Mouse (Mus musculus): ENCODE data around the gene Gbe1.

The Gbe1 gene

DNA sequence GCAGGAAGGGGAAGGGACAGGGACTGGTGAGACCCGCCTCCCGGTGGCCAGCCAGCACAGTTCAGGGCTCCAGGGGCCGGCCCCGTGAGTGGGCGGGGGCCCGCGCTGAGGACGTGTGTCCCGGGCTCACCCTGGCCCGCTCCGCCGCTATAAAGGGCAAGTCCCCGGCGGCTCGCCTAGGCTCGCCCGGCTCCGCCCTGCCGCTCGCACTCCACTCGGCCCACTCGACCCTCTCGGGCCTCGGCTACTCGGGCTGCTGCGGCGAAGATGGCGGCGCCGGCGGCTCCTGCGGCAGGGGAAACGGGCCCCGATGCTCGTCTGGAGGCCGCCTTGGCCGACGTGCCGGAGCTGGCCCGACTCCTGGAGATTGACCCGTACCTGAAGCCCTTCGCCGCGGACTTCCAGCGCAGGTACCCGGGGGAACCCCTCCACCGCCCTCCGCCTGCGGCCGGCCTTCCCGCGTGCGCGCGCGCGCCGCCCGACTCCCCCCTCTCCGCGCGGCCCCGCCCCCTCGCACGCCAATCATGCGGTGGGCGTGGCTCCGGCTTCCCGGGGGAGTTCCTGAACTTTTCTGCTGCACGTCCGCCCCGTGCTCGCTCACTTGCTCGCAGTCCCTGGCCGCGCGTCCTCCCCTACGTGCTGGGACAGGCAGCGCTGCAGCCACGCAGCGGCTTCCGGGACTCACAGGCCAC is at the start of gene Gbe1:
Gbe1 (plus strand) TSS at position 64 of the 692 bp plus-strand sequence.
- DNase-seq: peak; percentile 95 to 97

DNA sequence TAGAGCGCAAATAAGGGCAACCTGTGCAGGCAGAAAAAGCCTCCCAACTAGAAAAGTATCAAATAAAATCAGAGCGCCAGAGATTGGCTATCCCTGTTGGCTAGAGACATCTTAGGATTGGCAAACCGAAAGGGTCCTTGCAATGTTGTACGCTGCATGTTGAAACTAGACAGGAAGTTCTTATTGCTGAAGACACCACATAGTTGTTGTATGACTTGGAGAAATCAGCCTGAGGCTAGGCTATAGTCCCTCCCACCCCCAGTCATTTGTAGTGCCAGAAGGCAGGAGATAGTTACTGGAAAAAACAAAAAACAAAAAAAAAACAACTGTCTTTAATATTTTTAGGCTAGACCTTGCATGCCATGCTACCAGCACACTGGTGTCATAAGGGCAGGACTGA is 3.1 kb upstream of the Gbe1 start:
- no peak for DNase-seq

DNA sequence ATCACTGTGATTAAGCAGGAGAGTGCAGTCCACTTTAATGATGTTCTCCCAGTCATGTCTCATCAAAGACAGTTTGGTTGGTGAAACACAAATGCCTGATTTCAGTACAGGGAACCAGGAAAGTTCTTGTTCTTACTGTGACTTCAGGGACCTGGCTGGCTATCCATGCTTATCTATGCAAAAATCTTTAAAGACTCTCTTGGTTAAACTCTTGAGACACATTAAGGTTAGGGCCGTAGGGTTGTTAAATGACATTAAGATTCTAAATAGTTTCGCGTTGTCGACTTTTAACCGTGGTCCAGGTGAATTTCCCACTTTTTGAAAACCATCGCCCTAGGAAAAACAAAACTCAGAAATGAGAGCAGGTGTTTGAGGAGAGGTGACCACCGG is 258 bp upstream of the Gbe1 start:
- DNase-seq: no peak

DNA sequence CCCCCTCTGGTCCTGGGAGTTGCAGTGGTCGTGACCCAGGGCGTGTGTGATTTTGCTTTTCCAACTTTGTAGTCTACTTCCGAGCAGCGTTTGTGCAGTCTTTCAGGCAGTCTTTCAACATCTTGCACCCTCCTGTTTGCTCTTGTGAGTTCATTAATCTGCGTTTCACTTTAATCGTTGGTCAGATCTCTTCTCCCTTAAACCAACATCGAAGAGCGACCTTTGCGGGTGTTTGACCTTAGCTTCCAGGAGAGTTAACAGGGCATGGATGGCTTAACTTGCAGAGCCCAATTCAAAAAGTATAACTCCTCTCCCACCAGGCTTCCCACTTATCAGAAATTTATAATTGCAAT is 805 bp downstream of the Gbe1 start:
- no peak for DNase-seq

DNA sequence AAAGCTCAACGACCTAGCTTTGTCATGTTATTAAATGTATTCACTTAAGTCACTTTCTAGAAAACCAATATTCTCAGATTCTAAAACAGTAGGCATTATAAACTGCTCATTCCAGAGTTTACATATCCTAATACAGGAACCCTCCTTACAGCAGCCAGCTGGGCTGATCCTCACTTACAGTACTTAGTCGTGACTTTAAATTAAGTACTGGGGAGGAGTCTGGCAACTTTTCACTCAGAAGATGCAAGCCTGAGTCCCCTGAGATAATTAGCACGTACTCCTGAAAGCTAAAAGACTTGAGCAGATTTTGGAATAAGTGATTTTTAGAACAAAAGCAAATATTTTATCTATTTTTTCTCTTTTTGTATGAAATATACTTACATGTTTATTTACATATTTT is 1.5 kb downstream of the Gbe1 start:
- no peak for DNase-seq

DNA sequence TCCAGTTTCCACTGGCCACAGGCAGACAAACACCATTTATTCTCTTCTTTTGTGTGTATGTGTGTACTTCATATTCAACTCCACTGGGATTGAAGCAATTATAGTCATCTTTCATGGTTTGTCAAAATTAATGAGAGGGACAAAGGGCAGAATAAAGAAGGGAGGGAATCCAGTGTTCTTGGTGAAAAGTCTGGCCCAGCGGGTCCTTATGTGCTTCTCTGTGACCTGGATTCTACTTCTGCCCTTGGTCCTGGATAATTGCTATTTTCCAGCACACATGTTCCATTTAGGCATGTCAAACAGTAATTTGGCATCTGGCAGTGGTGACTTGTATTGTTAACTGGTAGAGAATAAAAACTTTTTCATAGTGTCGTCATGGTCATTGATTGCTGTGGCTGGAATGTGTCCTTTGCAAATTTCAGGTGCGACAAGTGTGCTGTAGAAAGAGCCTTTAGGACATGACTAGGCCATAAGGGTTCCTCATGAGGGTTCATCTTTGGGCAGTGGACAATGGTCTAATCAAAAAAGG is 2.2 kb downstream of the Gbe1 start:
- no peak for DNase-seq

DNA sequence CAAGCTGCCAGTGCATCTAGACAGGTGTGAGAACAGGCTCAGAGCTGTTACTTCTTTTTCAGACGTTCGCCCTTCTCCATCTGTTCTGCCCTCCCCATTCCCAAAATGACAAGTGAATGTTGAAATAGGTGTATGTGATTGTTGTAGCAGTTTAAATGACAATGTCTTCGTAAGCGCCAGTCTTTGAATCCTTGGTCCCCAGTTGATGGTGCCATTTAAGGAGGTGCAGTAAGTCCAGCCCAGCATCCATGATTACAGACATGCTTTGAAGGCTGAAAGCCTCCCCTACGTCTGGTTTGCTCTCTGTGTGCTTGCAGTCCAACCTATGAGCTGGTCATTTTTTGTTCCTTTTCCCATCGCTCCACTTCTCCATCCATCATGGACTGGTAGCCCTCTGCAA is 5.6 kb downstream of the Gbe1 start:
- DNase-seq: no peak

DNA sequence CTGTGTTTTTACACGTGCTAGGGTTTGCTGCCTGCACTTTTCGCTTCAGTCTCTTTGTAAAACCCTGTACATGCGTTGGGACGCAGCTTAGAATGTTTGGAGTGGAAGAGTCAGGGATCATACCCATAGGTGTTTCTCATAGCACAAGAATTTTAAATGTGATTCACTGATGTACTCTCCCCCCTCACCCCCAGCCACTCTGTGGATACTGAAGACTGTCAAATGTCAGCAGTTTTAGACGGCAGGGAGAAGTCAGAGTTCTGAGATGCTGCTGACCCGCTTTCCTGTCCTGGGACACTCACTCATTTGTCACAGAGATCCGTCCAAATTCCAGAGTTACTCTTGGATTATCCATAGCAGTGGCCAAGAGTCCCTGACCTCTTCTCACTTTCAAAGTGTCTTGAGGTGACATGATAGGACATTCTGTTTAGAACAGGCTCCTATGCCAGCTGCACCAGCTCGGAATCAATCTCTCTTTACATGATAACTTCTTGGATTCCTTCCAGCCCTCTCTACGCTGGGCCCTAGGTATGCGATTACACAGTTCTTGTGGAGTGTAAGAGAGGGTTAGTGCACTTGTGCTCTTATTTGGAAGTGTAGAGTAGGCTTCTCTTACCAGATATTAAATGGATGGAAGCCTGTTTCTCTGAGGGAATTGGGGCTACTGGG is 7.0 kb downstream of the Gbe1 start:
- no peak for DNase-seq

DNA sequence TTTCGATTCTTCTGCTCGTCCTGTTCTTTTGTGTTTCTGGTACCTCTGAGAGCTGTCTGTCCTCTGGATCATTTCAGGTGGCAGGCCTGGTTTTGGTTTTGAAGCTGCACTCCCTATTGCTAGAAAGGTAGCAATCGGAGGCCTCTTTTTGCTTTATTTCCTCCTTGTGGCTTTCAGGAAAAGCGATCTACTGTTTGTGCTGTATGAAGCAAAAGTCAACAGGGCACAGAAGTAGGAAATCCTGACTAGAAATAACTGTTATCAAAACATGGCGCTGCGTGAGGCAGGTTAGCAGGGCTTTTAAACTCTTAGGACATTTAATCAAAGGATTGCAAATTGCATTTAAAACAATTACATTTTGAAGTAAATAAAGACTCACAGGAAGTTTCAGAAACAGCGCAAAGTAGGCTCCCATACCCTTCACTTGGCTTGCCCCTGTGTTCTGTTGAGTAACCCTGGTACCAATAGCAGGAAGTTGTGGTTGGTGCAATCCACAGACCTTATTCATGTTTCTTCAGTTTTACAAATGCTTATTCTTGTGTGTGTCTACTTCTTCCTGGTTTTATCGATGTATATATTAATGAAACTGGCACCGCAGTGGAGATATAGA is 12.7 kb downstream of the Gbe1 start:
- no peak for DNase-seq

DNA sequence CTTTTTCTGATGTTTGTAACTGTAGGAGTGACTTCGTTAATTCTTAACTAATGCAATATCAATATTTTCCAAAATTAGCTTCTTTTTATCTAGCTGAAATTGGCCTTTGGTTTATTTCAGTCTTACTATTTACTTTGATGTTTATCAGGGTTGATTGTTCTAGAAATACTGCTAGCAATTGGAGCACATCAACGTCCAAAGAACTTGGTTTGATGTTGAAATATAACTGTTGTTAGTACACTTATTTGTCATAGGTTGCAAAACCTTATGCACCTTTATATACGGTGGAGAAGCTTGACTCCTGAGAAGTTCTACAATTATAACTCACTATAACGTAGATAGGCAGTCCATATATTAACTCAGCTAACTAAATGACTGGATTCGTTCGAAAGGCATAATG is 14.8 kb downstream of the Gbe1 start:
- DNase-seq: no peak

DNA sequence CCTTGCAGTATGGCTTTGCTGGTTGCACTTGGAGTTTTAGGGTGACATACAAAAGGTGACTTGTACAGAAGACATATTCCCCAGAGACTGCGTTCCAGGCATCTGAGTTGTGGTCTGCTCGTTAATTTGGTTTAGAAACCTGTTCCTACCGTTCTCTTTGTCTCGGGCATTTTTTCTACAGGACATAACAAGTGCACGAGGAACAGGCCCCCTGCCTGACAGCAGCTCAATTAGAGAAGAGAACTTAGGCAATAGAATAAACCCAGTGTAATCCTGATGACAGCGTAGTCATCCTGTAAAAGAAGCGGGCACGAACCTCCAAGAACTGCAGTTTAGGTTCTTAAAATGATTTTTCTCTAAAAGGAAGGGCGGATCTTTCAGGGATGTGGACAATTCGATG is 15.3 kb downstream of the Gbe1 start:
- DNase-seq: no peak

DNA sequence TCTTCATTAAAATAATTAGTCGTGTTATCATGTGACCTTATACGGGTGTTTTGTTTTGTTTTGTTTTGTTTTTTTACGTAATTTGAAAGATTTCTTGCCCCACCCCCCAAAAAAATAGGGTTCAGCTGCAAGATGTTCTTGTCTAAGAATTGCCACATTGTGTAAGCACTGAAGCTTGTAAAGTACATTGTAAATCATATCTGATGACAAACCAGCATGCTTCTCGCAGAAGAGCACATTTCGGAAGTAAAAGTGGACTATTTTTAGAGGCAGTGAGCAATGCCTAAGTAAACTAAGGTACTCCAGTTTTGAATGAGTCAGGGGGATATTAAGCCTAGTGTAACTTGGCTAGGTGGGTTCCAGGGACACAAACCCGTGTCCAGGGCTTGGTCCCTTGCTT is 15.7 kb downstream of the Gbe1 start:
- no peak for DNase-seq

DNA sequence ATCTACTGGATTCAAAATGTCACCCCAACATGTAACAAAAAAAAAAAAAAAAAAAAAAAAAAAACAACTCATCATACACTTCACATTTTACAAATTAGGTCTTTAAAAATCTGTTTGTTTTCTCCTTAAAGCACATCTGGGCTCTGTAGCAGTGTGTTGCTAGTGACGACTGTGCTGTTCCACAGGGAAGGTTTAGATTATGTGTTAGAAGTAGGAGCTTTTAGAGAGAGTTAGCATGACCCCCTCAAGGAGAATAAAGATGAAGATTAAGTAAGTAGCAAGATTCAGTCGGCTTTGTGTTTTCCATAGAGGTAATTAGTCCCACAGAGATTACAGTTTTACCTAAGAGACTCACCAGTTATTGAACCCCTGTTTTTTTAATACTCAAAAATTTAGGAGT is 16.3 kb downstream of the Gbe1 start:
- no peak for DNase-seq

DNA sequence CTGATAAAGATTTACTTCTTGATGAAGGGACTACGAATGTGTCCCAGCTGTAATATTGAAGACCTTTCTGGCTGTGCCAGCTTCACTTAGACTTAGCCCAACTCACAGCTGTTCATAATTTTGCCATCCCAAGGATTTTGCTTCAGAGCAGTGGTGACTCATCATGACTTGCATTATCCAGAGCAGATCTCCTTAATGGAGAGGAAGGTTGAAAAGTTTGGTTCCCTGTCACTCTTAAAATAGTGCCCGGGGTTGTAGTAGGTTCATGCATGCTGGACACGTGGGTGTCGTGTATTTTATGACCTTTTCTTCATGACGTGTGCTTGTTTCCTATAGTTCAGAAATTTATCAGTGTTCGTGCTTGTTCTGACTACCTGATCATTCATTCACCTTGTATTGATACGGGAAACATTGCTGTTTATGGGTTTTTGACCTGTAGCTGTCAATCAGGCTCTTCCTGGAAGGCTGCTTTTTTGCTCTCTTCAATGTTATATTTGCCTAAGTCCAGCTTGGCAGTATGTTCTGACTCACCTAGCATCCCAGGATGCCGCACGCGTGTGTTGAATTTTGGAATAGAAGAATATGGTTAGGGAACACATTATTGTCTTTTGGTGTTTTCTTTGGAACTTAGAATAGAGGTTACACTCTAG is 17.0 kb downstream of the Gbe1 start:
- DNase-seq: no peak

DNA sequence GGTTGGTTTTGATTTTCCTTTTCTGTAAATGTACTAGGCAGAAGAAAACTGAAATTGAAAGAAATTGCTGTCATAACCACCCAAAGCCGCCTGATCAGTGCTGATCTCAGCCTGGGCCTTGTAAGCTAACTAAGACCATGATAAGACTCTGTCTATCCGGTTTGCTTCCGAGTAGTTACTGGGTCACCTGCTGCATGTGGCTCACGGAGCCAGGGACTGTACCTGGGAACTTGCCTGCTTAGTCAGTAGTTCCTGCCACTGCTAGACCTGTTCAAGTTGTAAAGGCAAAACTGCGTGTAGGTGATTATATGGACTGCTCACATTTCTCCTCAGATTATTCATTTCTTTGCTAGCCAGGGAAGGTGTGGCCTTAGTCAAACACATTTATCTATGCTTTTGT is 21.1 kb downstream of the Gbe1 start:
- no peak for DNase-seq

DNA sequence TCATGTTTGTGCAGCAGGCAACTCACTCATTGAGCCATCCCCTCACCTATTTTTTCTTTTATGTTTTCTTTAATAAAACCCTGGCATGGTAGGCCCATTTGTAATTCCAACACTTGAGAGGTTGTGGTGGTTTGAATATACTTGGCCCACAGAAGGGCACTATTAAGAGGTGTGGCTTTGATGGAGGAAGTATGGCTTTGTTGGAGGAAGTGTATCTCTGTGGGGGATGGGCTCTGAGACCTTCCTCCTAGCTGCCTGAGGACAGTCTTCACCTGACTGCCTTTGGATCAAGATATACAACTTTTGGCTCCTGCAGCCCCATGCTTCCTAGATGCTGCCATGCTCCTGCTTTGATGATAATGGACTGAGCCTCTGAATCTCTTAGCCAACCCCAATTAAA is 21.7 kb downstream of the Gbe1 start:
- no peak for DNase-seq

DNA sequence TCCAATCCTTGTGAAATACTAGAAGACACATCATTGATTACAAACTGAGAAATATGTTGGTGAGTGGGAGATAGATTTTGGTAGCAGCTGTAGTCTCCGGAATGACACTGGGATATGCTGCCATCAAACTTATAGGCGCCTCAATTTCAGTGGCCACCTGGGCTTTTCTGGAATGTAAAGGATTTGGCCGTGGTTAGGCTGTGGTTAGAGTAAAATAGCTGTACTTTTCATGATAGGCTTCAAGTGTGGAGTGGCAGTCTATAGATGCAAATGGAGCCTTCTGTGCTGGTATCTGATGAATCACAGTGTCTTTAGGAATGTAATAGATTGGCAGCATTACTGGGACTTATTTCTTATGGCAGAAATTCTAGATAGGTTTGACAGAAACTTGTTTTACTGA is 23.9 kb downstream of the Gbe1 start:
- DNase-seq: no peak

DNA sequence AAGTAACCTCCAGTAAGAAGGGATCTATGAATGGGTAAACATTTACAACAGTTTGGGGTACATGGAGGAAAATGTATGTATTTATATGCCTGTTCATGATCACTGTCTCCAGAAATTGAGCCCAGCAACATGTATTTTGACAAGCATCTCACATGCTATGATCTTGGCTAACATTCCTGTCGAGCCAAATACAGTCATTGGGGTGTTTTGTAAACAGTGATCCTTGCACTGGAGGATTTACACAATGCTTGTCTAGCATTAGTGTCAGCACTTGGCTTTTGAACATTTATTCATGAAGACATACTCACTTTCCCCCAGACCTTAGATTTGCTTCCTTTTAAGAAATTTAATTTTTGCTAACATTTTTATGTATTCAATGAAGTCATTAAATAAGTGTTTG is 30.7 kb downstream of the Gbe1 start:
- no peak for DNase-seq

DNA sequence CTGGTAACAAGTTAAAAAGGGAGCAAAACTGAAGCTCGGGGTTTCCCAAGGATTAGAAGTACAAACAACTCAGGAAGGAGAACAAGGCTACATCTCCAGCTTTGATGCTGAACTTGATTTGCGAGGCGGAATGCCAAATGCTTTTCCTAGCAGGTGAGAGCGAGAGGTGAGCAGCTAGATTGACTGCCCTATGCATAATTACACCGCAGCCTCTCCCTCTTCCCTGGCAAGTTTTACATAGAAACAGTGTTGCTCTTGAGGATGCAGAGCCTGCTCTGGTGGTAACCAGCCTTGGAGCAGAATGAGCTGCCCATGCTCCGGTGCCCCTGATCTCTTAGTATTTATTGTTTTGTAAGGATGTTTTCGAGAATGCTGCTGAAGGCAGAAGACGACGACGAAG is 31.9 kb downstream of the Gbe1 start:
- no peak for DNase-seq

DNA sequence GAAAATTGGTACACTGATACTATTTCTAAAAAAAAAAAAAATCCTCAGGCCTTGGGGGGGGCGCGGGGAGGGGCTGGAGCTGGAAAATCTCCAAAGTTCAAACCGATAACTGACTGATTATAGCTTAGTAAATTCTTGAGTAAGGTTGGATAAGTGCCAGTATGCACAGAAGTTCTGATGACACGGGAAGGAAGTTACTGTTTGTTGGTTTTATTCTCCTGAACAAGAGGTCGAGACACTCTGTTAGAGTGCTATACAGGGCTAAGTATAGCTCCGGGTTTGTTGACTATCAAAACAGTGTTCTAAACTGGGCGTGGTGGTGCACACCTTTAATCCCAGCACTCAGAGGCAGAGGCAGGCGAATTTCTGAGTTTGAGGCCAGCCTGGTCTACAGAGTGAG is 36.3 kb downstream of the Gbe1 start:
- DNase-seq: no peak

DNA sequence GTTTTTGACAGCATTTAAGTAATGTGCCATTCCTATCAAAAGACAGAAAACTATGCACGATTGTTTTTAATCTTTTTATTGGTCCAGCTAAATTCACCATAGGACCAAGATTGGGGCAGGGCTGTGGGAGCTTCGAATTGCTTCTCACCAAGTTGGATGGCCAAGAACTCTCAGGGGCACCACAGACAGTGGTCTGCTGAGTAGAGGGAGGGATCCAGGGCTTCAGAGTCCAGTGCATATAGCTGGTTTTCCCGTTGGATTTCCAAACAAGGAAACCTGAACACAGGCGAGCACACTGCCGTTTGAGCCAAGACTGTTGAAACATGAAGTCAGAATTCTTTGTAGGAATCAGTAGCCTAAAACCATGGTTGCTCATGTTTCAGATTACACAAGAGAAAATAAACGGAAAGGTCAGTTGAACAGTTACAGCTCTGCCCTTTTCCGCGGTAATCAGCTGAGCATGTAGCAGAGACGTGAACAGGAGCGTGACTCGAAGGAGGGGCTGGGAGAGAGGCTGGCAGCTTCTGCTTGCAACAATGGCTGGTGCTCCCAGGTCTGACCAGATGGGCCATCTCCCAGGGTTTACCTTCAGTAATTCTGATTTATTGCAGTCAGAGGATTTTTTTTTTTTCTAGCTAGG is 38.0 kb downstream of the Gbe1 start:
- peak; percentile 14 to 35 for DNase-seq

DNA sequence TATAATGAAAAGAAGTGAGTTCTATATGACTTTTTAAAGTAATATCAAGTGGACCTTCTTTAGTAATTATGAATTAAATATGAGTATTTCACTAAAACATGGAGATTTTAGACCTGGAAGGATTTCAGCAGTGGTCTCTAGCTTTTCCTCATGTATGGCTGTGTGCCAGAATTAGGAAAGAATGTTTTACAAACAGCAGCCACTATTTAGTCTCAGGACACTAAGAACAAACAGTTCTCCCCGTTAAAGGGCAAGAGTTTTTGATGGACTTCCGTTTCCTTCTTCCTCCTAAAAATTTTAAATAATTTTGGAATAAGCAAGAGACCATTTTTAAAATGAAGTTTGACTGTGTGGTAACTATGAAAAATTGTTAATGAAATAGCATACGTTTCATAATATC is 38.8 kb downstream of the Gbe1 start:
- DNase-seq: no peak

DNA sequence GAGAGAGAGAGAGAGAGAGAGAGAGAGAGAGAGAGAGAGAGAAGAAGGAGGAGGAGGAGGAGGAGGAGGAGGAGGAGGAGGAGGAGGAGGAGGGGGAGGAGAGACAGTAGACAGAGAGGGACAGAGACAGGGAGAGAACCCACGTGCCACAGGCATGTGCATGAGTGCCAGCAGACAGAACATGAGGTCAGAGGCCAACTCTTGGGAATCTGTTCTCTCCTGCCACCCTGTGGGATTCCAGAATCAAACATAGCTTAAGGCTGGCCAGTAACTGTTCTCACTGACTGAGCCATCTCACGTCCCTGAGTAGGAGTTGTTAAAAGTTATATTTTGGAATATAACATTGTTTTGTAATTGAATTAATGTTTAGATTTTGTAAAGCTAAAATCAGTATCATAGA is 39.3 kb downstream of the Gbe1 start:
- peak; percentile 34 to 60 for DNase-seq
